Mouse (Mus musculus) heart, embryonic 14.5 days (tissue): ENCODE data around the gene H2-DMa. TPM values are rescaled to one million over a fixed set of nuclear protein-coding genes. Genes with fewer than 3 reads are reported as not detected.
A peak's percentile ranks its signal among the peaks of the same experiment; 100 is the strongest.

Experiments
- ATAC-seq: fragments of 200-750 bp; cut with Nextera tagmentation; 2 replicates; pipeline ENCODE4 v1.8.0; 2017; ENCODE audit warnings: low read depth, moderate TSS enrichment; ENCODE audit not compliant: insufficient number of reproducible peaks, insufficient read depth, low FRiP score
- H3K27ac ChIP-seq, 2 experiments: fragments of 200-500 bp in 1 of 2; fragments of 300-500 bp in 1 of 2; sonication (generic) in 1 of 2; replicated peaks in 1 of 2; 2 replicates each; pipeline ENCODE4 v1.5.1; 2012 to 2014; ENCODE audit warnings: low read depth in 2 of 2, low read length in 2 of 2, control low read depth in 1 of 2, mild to moderate bottlenecking in 1 of 2, mixed read lengths in 1 of 2; ENCODE audit not compliant: control insufficient read depth in 1 of 2, insufficient read depth in 1 of 2
- H3K27me3 ChIP-seq: fragments of 300-500 bp; sonication (generic); 2 replicates; pipeline ENCODE4 v1.6.1; 2014; ENCODE audit warnings: mild to moderate bottlenecking, low read length, control low read depth; ENCODE audit not compliant: control insufficient read depth, insufficient read depth
- H3K36me3 ChIP-seq: fragments of 300-500 bp; sonication (generic); 2 replicates; pipeline ENCODE4 v1.6.1; 2014; ENCODE audit warnings: mild to moderate bottlenecking, control low read depth, low read length, mixed read lengths; ENCODE audit not compliant: control insufficient read depth, insufficient read depth
- H3K4me1 ChIP-seq, 2 experiments: fragments of 200-500 bp in 1 of 2; fragments of 300-500 bp in 1 of 2; sonication (generic) in 1 of 2; 2 replicates each; pipeline ENCODE4 v1.6.1; 2012 to 2014; ENCODE audit warnings: low read length in 2 of 2, control low read depth in 1 of 2, mixed read lengths in 1 of 2; ENCODE audit not compliant: control insufficient read depth in 2 of 2, insufficient read depth in 2 of 2
- H3K4me2 ChIP-seq: fragments of 300-500 bp; sonication (generic); 2 replicates; pipeline ENCODE4 v1.6.1; 2014; ENCODE audit warnings: mild to moderate bottlenecking, low read length
- H3K4me3 ChIP-seq, 2 experiments: fragments of 200-500 bp in 1 of 2; fragments of 300-500 bp in 1 of 2; sonication (generic) in 1 of 2; 2 replicates each; pipeline ENCODE4 v1.5.1; 2012 to 2014; ENCODE audit warnings: low read length in 2 of 2, mild to moderate bottlenecking in 2 of 2, control low read depth in 1 of 2, low read depth in 1 of 2, moderate library complexity in 1 of 2; ENCODE audit not compliant: control insufficient read depth in 1 of 2, insufficient read depth in 1 of 2
- H3K9ac ChIP-seq: fragments of 300-500 bp; sonication (generic); 2 replicates; pipeline ENCODE4 v1.6.1; 2014; ENCODE audit warnings: mild to moderate bottlenecking, low read length
- H3K9me3 ChIP-seq: fragments of 300-500 bp; sonication (generic); 2 replicates; pipeline ENCODE4 v1.6.1; 2016; ENCODE audit warnings: low read length, control low read depth; ENCODE audit not compliant: control insufficient read depth
- WGBS: fragments of 180-500 bp; shearing (Covaris S2); extraction: QIAGEN DNeasy Blood & Tissue Kit; methylation state at CpG from one replicate; pipeline ENCODE4 v1.1.7; 2014; 5-methylcytosine and 5-hydroxymethylcytosine counted together
- polyA plus RNA-seq: library from polyadenylated mRNA; unstranded; fragments of >200 nt; fragmentation: Nextera tagmentation; extraction: Ambion mirVana; gene quantifications from 2 replicates; pipeline ENCODE4 v1.2.1, GENCODE M21; 2014

Gene H2-DMa
- polyA plus RNA-seq, 1 experiment from 2014 or later, result 5.7 TPM

DNA sequence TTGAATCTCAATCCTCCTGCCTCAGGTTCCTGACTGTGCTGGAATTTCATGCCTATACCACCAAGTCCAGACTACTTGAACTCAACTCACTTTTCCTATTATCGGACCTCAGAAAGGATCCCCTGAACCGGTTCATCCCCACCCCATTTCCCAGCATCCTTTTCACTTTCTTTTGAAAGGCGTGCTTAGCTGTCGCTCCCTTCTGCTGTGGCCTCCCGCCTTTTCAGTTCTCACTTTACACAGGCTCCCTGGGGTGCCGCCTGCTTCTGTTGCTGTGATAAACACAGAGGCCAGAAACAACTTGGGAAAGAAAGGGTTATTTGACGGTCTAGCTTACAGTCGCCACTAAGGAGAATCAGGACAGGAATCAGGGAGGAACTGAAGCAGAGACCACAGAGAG, 36.2 kb upstream of the H2-DMa start:
- Histone ChIP-seq H3K36me3 (no peaks in the 10 kb centered on the region), H3K4me1 (no peaks in the 10 kb centered on the region), H3K9me3 (no peaks in the 10 kb centered on the region), H3K4me2 (no peak overlapping the region), H3K27ac (no peak overlapping the region), H3K4me3 (no peak overlapping the region), H3K27me3 (peaks cover 17% of the 10 kb centered on the region), H3K9ac (no peak overlapping the region)
- ATAC-seq, result no peak
- WGBS, result 14% methylated on average over 8 of the region's 8 CpGs

DNA sequence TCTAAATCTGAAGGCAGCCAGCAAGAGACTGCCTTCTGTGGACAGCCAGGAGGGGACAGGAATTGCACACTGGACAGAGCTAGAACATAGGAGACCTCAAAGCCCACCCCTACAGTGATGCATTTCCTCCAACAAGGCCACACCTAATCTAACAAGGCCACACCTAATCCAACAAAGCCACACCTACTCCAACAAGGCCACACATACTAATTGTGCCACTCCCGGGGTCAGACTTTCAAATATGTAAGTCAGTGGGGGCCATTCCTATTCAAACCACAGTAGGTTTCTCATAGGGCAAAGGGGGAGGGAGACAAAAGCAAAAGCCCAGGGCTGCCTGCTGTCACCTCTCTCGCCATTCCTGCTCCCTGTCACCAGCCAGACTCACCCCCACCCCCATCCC, 32.0 kb upstream of the H2-DMa start:
- WGBS, result 52% methylated on average over 2 of the region's 2 CpGs
- H3K27me3 ChIP-seq, result peaks cover 9% of the 10 kb centered on the region
- H3K9ac ChIP-seq, result no peak overlapping the region
- H3K4me1 ChIP-seq, result 0 out of 4 replicates have a peak, but pooled peaks cover 0 to 2% of the 10 kb centered on the region in 2 experiments
- H3K4me2 ChIP-seq, result no peak overlapping the region
- H3K9me3 ChIP-seq, result no peaks in the 10 kb centered on the region
- ATAC-seq, result no peak
- no peaks in the 10 kb centered on the region for H3K36me3 ChIP-seq
- H3K4me3 ChIP-seq, result no peak overlapping the region
- H3K27ac ChIP-seq, result no peak overlapping the region

DNA sequence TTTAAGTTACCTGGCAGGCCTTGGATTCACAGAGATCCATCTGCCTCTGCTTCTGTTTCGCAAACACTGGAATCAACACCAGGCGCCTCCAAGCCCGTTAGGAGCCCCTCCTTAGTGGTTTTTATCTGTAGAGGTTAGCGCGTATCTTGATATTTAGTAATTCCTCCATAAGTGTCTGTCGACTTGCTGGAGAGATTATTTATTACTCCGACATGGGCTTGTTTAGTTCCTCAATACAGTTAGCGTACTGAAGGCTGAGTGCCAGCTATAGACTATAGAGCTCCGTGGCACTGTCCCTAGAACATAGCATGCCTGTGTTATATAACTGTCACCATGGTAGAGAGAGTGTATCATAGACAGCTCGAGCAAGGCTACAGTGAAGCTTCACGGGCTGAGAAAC, 31.2 kb upstream of the H2-DMa start:
- Histone ChIP-seq H3K4me2 (no peak overlapping the region), H3K4me3 (no peak overlapping the region), H3K27ac (no peak overlapping the region), H3K9me3 (no peaks in the 10 kb centered on the region), H3K27me3 (peaks cover 5% of the 10 kb centered on the region), H3K9ac (no peak overlapping the region), H3K36me3 (no peaks in the 10 kb centered on the region), H3K4me1 (peaks cover 0 to 5% of the 10 kb centered on the region in 2 experiments; a peak in 1 of 4 replicates)
- WGBS, result 45% methylated on average over 11 of the region's 11 CpGs
- no peak for ATAC-seq

DNA sequence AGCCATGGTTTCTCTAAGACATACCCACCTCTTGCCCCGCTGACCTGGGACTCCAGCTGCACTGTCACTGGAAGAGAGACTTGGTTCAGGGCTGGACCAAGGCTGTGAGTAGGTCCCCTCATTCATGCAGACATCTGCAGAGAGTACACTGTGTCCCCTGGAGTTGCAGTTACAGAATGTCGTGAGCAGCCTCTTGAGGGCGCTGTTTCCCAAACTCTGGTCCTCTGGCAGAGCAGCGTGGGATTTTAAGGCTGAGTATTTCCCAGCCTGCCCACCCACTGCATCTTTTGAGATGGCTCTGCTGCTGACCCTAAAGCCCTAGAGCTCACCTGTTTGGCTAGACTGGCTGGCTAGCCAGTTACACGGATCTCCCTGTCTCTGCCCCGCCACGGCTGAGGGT, 28.4 kb upstream of the H2-DMa start:
- Histone ChIP-seq H3K27me3 (no peaks in the 10 kb centered on the region; the same call in 1 of the 2 replicates), H3K36me3 (no peaks in the 10 kb centered on the region), H3K4me1 (peaks cover 0 to 11% of the 10 kb centered on the region in 2 experiments; a peak in 2 of 4 replicates), H3K9me3 (no peaks in the 10 kb centered on the region), H3K9ac (no peak overlapping the region), H3K4me3 (no peak overlapping the region), H3K27ac (no peak overlapping the region), H3K4me2 (no peak overlapping the region)
- 54% methylated on average over 7 of the region's 7 CpGs for WGBS
- no peak for ATAC-seq

DNA sequence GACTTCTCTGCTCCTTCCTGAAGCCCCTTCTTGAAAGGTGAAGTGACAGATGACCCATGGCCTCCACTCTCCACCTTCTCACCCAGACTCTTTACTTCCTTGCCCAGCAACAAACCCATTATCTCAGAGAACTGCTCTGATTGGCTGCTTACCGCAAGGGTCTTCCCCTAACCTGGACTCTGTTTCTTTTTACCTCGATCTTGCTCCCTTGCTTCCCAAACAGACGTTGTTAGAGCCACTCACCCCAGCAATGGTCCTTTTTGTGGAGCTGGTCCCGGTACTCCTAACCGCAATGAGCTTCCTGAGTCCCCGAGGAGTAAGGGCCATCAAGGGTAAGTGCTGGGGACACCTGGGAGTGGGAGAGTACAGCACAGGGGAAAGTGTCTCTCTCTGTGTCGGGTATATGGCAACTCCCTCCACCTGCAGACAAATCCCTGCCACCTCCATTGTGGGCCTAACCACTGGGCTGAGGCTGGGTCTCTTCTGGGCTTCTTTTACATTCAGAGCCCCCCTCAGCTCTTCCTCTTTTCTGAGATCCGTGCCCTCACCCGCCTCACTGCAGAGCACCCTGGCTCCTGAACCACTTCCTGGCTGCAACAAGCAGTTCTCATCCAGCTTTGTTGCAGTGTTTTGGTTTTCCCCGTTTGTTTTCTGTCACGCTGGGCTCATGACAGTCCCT, 27.0 kb upstream of the H2-DMa start, which contains the start of gene H2-Oa:
Gene H2-Oa, plus strand, starts transcription at position 144 of the 679 bp plus-strand sequence.
- WGBS, result 32% methylated on average over 11 of the region's 11 CpGs
- Histone ChIP-seq H3K9me3 (no peaks in the 10 kb centered on the region), H3K36me3 (no peaks in the 10 kb centered on the region), H3K27ac (no peak within 1 kb of the TSS), H3K4me3 (no peak within 1 kb of the TSS), H3K4me1 (peaks cover 0 to 11% of the 10 kb centered on the region in 2 experiments; a peak in 2 of 4 replicates), H3K4me2 (no peak within 1 kb of the TSS), H3K27me3 (no peaks in the 10 kb centered on the region), H3K9ac (no peak within 1 kb of the TSS)
- ATAC-seq, result no peak

DNA sequence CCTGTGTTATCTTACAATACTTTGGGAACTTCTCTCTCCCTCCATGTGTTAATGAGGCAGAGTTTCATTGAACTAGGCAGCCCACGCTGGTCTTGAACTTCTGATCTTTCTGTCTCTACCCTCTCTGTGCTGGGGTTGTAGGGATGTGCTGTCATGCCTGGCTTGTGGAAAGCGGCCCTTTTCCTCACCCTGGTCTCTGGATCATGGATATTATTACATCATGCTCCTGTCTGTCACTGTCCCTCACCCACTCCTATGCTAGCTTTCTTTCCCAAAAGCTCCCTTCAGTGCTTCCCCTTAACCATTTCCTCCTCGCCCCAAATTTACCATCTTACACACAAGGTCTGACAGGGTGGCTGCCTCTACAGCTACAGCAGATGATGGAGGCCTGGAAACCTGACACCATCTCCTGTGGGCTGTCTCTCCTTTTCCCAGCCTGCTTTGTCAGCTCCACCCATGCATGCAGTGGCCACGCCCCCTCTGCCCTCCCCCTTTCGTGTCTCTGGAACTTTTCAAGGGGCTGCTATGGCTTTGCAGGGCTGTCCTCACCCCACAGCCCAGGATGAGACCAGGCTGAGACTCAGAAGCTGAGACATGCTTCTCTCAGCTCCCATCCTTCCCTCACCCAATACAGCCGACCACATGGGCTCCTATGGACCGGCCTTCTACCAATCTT, 26.0 kb upstream of the H2-DMa start:
- Histone ChIP-seq H3K4me2 (0 out of 2 replicates have a peak overlapping the region, but pooled peaks have one; percentile 11), H3K27ac (no peak overlapping the region), H3K9me3 (no peaks in the 10 kb centered on the region), H3K36me3 (no peaks in the 10 kb centered on the region), H3K9ac (no peak overlapping the region), H3K4me3 (no peak overlapping the region), H3K4me1 (peaks cover 0 to 11% of the 10 kb centered on the region in 2 experiments; a peak in 2 of 4 replicates), H3K27me3 (no peaks in the 10 kb centered on the region)
- 25% methylated on average over 7 of the region's 7 CpGs for WGBS
- peak; percentile 52 for ATAC-seq

DNA sequence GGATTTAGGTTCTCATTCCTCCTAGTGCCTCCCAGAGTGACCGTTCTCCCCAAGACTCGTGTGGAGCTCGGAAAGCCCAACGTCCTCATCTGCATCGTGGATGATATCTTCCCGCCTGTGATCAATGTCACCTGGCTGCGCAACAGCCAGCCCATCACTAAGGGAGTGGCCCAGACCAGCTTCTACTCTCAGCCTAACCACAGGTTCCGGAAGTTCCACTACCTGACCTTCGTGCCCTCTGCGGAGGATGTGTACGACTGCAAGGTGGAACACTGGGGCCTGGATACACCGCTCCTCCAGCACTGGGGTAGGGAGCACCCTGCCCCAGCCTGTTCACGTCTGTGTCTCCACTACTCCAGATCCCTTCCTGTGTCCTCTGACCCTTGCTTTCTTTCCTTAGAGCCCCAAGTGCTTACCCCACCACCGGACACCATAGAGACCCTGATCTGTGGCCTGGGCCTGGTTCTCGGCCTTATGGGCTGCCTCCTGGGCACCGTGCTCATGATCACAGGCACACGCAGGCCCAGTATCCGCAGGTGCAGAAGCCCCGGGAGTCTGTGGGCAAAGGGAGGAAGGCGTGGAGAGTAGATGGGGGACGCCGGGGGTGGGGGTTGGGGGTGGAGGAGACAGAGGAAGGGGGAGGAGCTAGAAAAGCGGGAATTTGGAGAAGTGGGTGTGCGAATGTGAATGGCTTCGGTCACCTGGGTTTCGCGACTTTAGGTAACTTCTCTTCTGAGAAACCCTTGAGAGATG, 24.9 kb upstream of the H2-DMa start:
- no peaks in the 10 kb centered on the region for H3K27me3 ChIP-seq
- H3K9me3 ChIP-seq, result no peaks in the 10 kb centered on the region
- H3K4me2 ChIP-seq, result no peak overlapping the region
- no peak overlapping the region for H3K9ac ChIP-seq
- 82% methylated on average over 27 of the region's 27 CpGs for WGBS
- no peak overlapping the region for H3K4me3 ChIP-seq
- peaks cover 6 to 15% of the 10 kb centered on the region in 2 experiments; a peak in 2 of 4 replicates for H3K4me1 ChIP-seq
- H3K36me3 ChIP-seq, result no peaks in the 10 kb centered on the region
- no peak overlapping the region for H3K27ac ChIP-seq
- no peak for ATAC-seq
